Mouse (Mus musculus) NIH3T3 (cell line): ENCODE results near the gene Nup88.

ENCODE experiments used
- DNase-seq: peaks from one replicate; pipeline ENCODE4 v3.0.0-alpha.2; 2012; ENCODE audit warnings: low read depth

Gene Nup88

DNA sequence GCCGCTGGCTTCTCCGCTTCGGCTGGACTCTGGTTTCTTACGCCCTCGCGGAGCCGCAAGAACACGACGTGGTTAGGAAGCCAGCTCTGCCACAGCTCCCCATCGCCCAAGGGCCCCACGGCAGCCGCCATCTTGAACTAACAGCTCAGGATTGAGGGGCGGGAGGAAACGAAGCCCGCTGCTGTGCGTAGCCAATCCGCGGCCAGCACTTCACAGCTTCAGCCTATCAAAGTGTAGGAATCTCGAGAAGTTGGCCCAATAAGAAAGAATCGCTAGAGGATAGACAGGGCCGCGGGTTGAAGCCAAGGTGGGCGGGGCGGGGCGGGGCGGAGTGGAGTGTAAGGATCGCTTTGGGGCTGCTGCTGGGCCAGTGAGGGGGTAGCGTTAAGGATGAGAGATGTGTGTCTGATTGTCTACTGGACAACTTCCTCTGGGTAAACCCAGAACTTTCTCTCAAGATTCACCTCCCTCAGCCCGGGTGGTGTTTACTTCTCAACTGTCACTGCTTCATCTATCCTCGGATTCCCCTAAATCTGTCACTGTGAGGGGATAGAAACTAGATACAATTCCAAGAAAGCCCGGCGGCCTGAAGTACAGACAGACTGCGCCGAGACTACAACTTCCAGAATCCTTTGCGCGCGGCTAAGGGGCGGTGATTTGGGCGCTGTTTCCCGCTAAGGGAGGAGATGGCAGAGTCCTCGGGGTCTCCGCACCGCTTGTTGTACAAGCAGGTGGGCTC is at the start of gene Nup88, which contains the start of gene Rpain:
Gene Nup88, minus strand, starts transcription at position 153 of the 739 bp plus-strand sequence.
Gene Rpain, plus strand, starts transcription at position 393 of the 739 bp plus-strand sequence.
- peak; percentile 98 for DNase-seq

DNA sequence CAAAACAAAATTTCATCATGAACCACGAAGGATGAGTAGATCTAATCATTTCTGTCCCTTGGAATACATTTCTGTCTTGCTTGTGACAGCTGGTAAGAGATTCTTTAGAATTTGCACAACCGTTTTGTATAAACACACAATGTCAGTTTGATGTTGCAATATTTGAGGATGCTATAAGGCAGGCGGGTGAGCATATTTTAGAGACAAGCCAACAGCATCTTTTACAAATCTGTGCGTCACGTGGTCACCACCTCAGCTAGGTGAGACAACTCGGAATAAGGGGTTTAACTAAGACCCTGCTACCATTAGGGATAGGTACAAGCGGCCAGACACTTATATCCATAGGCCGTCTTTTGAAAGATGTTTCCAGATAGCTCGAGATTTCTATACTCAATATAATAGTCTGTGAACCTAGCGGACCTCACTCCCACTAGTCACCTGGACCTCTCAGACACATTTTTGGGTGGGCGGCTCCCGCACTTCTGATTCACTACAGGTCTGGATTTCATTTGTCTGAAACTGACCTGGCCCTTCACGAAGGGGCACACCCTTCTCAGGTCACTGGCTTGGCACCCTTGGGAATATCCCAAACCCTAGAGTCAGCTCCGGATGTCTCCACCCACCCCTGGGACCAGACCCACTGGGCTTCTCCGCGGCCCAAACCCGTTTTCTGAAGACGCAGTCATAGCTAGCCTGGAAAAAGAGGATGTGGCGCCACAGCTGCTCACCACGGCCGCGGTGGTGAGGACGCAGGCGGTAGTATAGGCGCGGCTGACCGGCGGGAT is 48.8 kb upstream of the Nup88 start:
- peak; percentile 8 for DNase-seq

GRCm38 (mm10) chr11:71017051-71017450 is 47.3 kb upstream of the Nup88 start:
- DNase-seq, result no peak

DNA sequence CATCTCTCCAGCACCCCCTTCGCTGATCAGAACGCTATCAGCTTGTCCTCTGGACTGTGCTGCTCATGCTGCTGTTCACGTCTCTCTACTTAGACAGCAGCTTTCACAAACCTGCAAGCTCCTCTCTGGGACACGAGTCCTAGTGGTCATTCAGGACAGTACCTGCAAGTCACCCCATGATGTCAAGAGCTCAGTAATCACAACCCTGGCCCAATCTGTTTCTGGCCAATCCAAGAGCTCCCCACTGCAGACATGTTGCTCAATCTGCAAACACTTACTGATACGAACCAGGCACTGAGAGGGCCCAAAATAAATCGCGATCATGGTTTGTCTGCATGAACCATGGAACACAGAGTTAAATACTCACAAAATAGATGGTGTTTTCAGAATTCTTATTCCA is 43.0 kb upstream of the Nup88 start:
- no peak for DNase-seq

DNA sequence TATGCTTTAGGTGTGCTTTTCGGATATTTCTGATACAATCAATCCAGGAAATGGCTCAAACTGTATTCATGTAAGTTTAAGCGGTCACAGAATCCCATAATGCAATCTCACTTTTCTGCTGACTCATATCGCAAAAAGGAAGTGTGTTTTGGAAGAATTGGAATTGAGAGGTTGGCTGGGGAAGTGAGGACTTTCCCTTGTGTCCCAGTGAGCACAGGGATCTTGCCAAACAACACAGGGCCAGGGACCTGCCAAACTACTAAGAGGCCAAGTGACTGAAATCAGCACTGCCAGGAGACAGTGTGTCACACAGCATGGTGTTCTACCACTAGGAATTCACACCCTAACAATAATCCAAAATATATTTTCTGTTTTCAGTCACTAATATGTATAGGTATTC is 38.5 kb upstream of the Nup88 start:
- DNase-seq, result no peak

DNA sequence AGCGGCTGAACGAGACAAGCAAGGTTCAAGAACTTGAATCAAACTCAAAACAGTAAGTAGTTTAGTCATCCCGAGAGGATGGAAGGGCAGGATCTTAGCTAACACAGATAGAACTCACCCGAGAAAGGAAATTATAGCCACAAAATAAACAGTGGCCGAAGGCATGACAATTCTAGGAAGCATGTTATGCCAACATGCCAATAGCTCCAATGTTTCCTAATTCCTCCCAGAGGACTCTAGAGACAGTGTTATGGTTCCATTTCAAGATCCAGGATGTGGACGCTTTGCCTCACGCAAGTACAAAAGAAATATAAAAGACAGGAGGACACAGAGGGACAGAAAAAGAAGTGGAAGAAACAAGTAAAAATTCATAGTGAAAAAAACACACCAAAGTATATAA is 38.1 kb upstream of the Nup88 start:
- no peak for DNase-seq

- DNase-seq, result no peak
These were observed 37.3 kb upstream of the Nup88 start for GRCm38 (mm10) chr11:71007026-71007425.

GRCm38 (mm10) chr11:71005046-71005445 is 35.3 kb upstream of the Nup88 start:
- DNase-seq, result peak; percentile 6

- DNase-seq, result peak; percentile 98
These were observed 34.6 kb upstream of the Nup88 start, which contains the start of gene Dhx33 for GRCm38 (mm10) chr11:71004316-71004773. Gene Dhx33, minus strand, starts transcription at chr11:71004437.

- peak; percentile 78 for DNase-seq
These were observed 34.0 kb upstream of the Nup88 start for GRCm38 (mm10) chr11:71003611-71004315.

DNA sequence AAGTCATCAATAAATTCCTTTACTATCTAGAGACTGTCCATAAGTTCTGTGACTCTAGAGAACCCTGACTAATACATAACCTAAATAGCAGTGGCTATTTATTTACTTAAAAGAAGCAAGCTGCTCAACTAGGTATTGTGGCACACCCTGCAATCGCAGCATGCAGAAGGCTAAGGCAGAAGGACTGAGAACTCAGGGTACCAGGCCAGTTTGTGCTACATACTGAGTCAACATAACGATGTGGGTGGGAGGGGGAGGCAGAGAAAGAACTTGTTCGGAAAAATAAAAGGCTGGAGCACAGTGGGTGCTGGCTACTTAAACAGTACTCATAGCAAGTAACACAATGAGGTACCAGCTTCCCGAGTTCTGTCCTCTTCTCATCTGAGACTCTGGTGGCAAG is 31.4 kb upstream of the Nup88 start:
- no peak for DNase-seq

- DNase-seq, result peak; percentile 96
These were observed 12.9 kb upstream of the Nup88 start, which contains the start of gene C1qbp for GRCm38 (mm10) chr11:70982557-70983228. Gene C1qbp, minus strand, starts transcription at chr11:70983026.

- DNase-seq, result peak; percentile 9
These were observed 12.3 kb upstream of the Nup88 start for GRCm38 (mm10) chr11:70982030-70982429.

DNA sequence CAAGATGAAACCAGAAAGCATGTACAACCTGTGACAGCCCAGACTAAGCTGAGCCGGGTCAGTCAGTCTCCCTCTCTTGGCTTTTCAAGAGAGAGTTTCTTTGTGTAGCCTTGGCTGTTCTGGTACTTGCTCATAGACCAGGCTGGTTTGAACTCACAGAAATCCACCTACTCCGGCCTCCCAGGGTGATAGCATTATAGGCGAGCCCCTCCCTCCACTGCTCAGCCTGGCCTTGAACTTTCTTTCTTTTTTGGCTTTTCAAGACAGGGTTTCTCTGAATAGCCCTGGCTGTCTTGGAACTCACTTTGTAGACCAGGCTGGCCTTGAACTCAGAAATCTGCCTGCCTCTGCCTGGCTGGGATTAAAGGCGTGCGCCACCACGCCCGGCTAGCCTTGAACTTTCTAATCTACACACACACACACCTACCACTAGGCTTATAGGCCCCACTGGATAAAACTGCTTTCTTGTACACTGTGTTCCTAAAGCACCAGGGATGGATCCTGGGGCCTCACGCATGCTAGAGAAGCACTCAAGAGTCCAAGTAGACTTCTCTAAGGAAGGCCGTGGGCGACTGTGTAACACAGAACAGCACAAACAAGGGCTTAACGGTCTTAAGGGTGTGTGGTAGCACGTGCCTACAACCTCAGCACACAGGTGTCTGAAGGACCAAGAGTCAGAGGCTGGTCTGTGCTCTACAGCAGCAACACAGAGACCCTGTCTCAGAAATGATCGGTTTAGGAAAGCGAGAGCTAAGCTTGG is 11.2 kb upstream of the Nup88 start:
- DNase-seq, result no peak

GRCm38 (mm10) chr11:70980232-70980631 is 10.5 kb upstream of the Nup88 start:
- DNase-seq, result no peak

DNA sequence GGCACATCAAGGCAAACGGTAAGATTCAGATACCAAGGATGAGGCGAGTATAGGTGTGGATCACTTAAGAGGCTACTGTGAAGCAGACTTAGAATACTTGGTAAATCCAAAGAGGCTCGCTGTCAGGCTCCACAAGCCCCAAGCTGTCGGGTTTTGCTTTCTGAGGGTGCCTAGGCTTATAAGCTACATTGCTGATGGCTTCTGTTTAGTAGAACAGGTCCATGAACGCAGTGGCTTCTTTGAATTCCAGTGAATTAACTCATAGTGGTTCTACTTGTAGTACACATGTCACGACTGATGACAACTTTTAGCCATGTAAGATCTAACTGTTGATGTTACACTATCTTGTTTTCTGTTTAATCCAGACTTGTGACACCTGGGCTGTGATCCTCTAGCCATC is 7.5 kb upstream of the Nup88 start:
- no peak for DNase-seq

DNA sequence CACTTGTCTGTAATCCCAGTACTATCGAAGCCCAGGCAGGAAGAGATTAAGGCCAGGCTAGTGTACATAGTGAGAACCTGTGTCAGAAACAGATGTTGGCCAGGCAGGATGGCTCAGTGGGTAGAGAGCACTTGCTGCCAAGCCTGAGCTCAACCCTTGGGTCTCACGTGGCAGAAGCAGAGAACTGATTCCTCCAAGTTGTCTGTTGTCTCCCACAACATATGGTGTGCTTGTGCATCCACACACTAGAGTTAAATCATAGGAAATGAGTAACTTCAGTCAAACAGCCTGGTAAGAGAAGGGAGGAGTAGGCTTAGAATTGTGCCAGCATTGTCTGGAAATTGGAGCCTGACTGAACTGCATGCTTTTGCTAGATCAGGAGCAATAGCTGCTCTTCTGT is 5.4 kb upstream of the Nup88 start:
- DNase-seq, result no peak

- DNase-seq, result peak; percentile 36
These were observed 4.2 kb upstream of the Nup88 start for GRCm38 (mm10) chr11:70973947-70974346.

DNA sequence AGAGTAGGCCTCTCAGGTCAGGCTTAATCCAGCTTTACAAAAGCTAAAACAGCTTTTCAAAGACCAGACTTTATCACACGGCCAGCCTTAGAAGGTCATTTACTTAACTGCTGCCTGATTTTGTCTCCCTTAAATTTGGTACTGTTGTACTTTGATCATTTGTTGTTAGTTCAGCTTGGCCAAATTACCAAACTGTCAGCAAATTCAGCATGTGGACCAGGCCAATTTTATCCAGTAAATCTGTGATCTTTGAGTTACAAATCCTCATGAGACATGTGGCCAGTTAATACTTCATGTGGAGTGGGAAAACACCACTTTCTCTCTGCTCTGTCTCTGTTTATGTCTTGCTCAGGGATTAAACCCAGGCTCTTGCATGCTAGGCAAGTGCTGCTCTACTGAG is 2.8 kb upstream of the Nup88 start:
- no peak for DNase-seq

- DNase-seq, result peak; percentile 47
These were observed 1.1 kb upstream of the Nup88 start for GRCm38 (mm10) chr11:70970560-70971540.
